Mouse (Mus musculus): ENCODE measurements around the gene Gnl3l. TPM values are rescaled to one million over a fixed set of nuclear protein-coding genes. Genes with fewer than 3 reads are reported as not detected.

Gene Gnl3l
- total and polyA plus RNA-seq, 3 experiments, result 44.3 to 61.9 (median 49.6) TPM

- Histone ChIP-seq H3K36me3 (ENCODE audit: control insufficient read depth in 1 of 2, insufficient read depth in 2 of 2, low read length in 2 of 2) (no peaks in the 10 kb centered on the region), H3K4me3 (ENCODE audit: control insufficient read depth in 1 of 2, insufficient read depth in 1 of 2, low read depth in 2 of 2, low read length in 2 of 2) (no peak overlapping the region), H3K4me1 (ENCODE audit: control insufficient read depth in 1 of 2, insufficient read depth in 2 of 2, low read length in 2 of 2) (no peaks in the 10 kb centered on the region), H3K27ac (ENCODE audit: control insufficient read depth, low read depth, low read length) (no peak overlapping the region), H3K79me2 (ENCODE audit: control insufficient read depth, insufficient read depth, low read length, poor library complexity) (no peaks in the 10 kb centered on the region), H3K9ac (ENCODE audit: control insufficient read depth, low read depth, low read length, poor library complexity, severe bottlenecking) (no peak overlapping the region), H3K9me3 (replicated peaks; ENCODE audit: insufficient read depth, low read length) (no peaks in the 10 kb centered on the region), H3K27me3 (ENCODE audit: control insufficient read depth in 1 of 2, insufficient read depth in 2 of 2, low read length in 2 of 2) (no peaks in the 10 kb centered on the region)
- DNase-seq (ENCODE audit: low read depth, low spot score), result no peak
- TF ChIP-seq ELF1 (IDR thresholded peaks at IDR 0.05; ENCODE audit: low read depth, low read length), result no peak
- TF ChIP-seq POLR2AphosphoS2 (IDR thresholded peaks at IDR 0.05; ENCODE audit: low read length), result no peak
- no peak for TF ChIP-seq GATA1 (IDR thresholded peaks at IDR 0.05; ENCODE audit: low read depth, low read length)
- no peak for TF ChIP-seq TCF12 (IDR thresholded peaks at IDR 0.05; ENCODE audit: low read depth, low read length)
- TF ChIP-seq CHD2 (IDR thresholded peaks at IDR 0.05; ENCODE audit: low read length), result no peak
- TF ChIP-seq TAL1 (IDR thresholded peaks at IDR 0.05; ENCODE audit: low read length), result no peak
- no peak for TF ChIP-seq NELFE (IDR thresholded peaks at IDR 0.05; ENCODE audit: low read depth, low read length)
- no peak for TF ChIP-seq MEF2A (IDR thresholded peaks at IDR 0.05; ENCODE audit: extremely low read depth, insufficient replicate concordance, low read depth, low read length, poor library complexity, severe bottlenecking)
- no peak for TF ChIP-seq MYB (IDR thresholded peaks at IDR 0.05; ENCODE audit: low read depth, low read length)
- no peak for TF ChIP-seq JUND (IDR thresholded peaks at IDR 0.05; ENCODE audit: low read depth, low read length)
- no peak for TF ChIP-seq TBP (IDR thresholded peaks at IDR 0.05; ENCODE audit: low read depth, low read length)
- TF ChIP-seq USF1 (IDR thresholded peaks at IDR 0.05; ENCODE audit: low read depth, low read length), result no peak
- TF ChIP-seq MYC (IDR thresholded peaks at IDR 0.05; ENCODE audit: low read depth, low read length), result no peak
- TF ChIP-seq RCOR1 (IDR thresholded peaks at IDR 0.05; ENCODE audit: low read depth, low read length), result no peak
- no peak for TF ChIP-seq ETS1 (IDR thresholded peaks at IDR 0.05; ENCODE audit: low read depth, low read length)
Observed at GRCm38 (mm10) chrX:151049661-151050215, 32.6 kb upstream of the Gnl3l start.

GRCm38 (mm10) chrX:151047431-151048058, 30.4 kb upstream of the Gnl3l start:
- DNase-seq (ENCODE audit: low read depth, low spot score), result no peak
- Histone ChIP-seq H3K9ac (ENCODE audit: control insufficient read depth, low read depth, low read length, poor library complexity, severe bottlenecking) (no peak overlapping the region), H3K27me3 (ENCODE audit: control insufficient read depth in 1 of 2, insufficient read depth in 2 of 2, low read length in 2 of 2) (no peaks in the 10 kb centered on the region), H3K4me1 (ENCODE audit: control insufficient read depth in 1 of 2, insufficient read depth in 2 of 2, low read length in 2 of 2) (no peaks in the 10 kb centered on the region), H3K27ac (ENCODE audit: control insufficient read depth, low read depth, low read length) (no peak overlapping the region), H3K36me3 (ENCODE audit: control insufficient read depth in 1 of 2, insufficient read depth in 2 of 2, low read length in 2 of 2) (no peaks in the 10 kb centered on the region), H3K9me3 (replicated peaks; ENCODE audit: insufficient read depth, low read length) (no peaks in the 10 kb centered on the region), H3K79me2 (ENCODE audit: control insufficient read depth, insufficient read depth, low read length, poor library complexity) (no peaks in the 10 kb centered on the region), H3K4me3 (ENCODE audit: control insufficient read depth in 1 of 2, insufficient read depth in 1 of 2, low read depth in 2 of 2, low read length in 2 of 2) (no peak overlapping the region)
- no peak for TF ChIP-seq RCOR1 (IDR thresholded peaks at IDR 0.05; ENCODE audit: low read depth, low read length)

Data from MEL (cell line).